Mouse (Mus musculus): Measurements from ENCODE around the gene Zfp143. TPM values are rescaled to one million over a fixed set of nuclear protein-coding genes. Genes with fewer than 3 reads are reported as not detected.

Gene Zfp143
- total and polyA plus RNA-seq, 2 experiments from 2014 or later = 4.9 to 8.6 TPM

- TF ChIP-seq CTCF (IDR thresholded peaks at IDR 0.05) = peak; percentile 80
- Histone ChIP-seq H3K9me3 (ENCODE audit: low read length) (no peaks in the 10 kb centered on the region), H3K4me3 (ENCODE audit: low read depth, low read length) (no peak overlapping the region), H3K9ac (replicated peaks; ENCODE audit: low read length, poor library complexity, severe bottlenecking) (no peak overlapping the region), H3K27me3 (ENCODE audit: insufficient read depth, low read length) (no peaks in the 10 kb centered on the region), H3K4me2 (ENCODE audit: low read depth, low read length, poor library complexity, severe bottlenecking) (no peak overlapping the region), H3K36me3 (ENCODE audit: insufficient read depth, low read length) (peaks cover 32% of the 10 kb centered on the region), H3K27ac (ENCODE audit: low read depth, low read length) (peak overlapping the region; percentile 38; the same call in 1 of the 2 replicates), H3K4me1 (ENCODE audit: insufficient read depth, low read length) (no peaks in the 10 kb centered on the region)
- DNase-seq (ENCODE audit: low spot score) = peak; percentile 89
- WGBS = 57% methylated on average over 13 of the region's 13 CpGs
- ATAC-seq (ENCODE audit: low FRiP score) = peak; percentile 41; the same call in 1 of the 2 replicates
Measured at GRCm38 (mm10) chr7:110083386-110084165, 22.6 kb downstream of the Zfp143 start.

- DNase-seq (ENCODE audit: low spot score) (no peak), ATAC-seq (ENCODE audit: low FRiP score) (no peak)
- no peak overlapping the region for H3K9ac ChIP-seq (replicated peaks; ENCODE audit: low read length, poor library complexity, severe bottlenecking)
- H3K9me3 ChIP-seq (ENCODE audit: low read length) = no peaks in the 10 kb centered on the region
- no peaks in the 10 kb centered on the region for H3K27me3 ChIP-seq (ENCODE audit: insufficient read depth, low read length)
- peaks cover 32% of the 10 kb centered on the region for H3K36me3 ChIP-seq (ENCODE audit: insufficient read depth, low read length)
- H3K4me2 ChIP-seq (ENCODE audit: low read depth, low read length, poor library complexity, severe bottlenecking) = no peak overlapping the region
- TF ChIP-seq CTCF (IDR thresholded peaks at IDR 0.05) = no peak
- H3K27ac ChIP-seq (ENCODE audit: low read depth, low read length) = no peak overlapping the region
- no peaks in the 10 kb centered on the region for H3K4me1 ChIP-seq (ENCODE audit: insufficient read depth, low read length)
- no peak overlapping the region for H3K4me3 ChIP-seq (ENCODE audit: low read depth, low read length)
Measured at GRCm38 (mm10) chr7:110085217-110085616, 24.2 kb downstream of the Zfp143 start.

- 83% methylated on average over 4 of the region's 4 CpGs for WGBS
- peaks cover 42% of the 10 kb centered on the region for H3K36me3 ChIP-seq (ENCODE audit: insufficient read depth, low read length)
- H3K4me3 ChIP-seq (ENCODE audit: low read depth, low read length) = no peak overlapping the region
- H3K4me1 ChIP-seq (ENCODE audit: insufficient read depth, low read length) = no peaks in the 10 kb centered on the region
- no peak overlapping the region for H3K27ac ChIP-seq (ENCODE audit: low read depth, low read length)
- no peaks in the 10 kb centered on the region for H3K27me3 ChIP-seq (ENCODE audit: insufficient read depth, low read length)
- no peak for TF ChIP-seq CTCF (IDR thresholded peaks at IDR 0.05)
- ATAC-seq (ENCODE audit: low FRiP score) (no peak), DNase-seq (ENCODE audit: low spot score) (no peak)
- H3K9me3 ChIP-seq (ENCODE audit: low read length) = no peaks in the 10 kb centered on the region
- no peak overlapping the region for H3K4me2 ChIP-seq (ENCODE audit: low read depth, low read length, poor library complexity, severe bottlenecking)
- H3K9ac ChIP-seq (replicated peaks; ENCODE audit: low read length, poor library complexity, severe bottlenecking) = no peak overlapping the region
Measured at GRCm38 (mm10) chr7:110087914-110088313, 26.9 kb downstream of the Zfp143 start.

- DNase-seq (ENCODE audit: low spot score) (peak; percentile 69), ATAC-seq (ENCODE audit: low FRiP score) (no peak)
- Histone ChIP-seq H3K4me3 (ENCODE audit: low read depth, low read length) (no peak overlapping the region), H3K27ac (ENCODE audit: low read depth, low read length) (no peak overlapping the region), H3K4me1 (ENCODE audit: insufficient read depth, low read length) (no peaks in the 10 kb centered on the region), H3K36me3 (ENCODE audit: insufficient read depth, low read length) (peaks cover 37% of the 10 kb centered on the region), H3K27me3 (ENCODE audit: insufficient read depth, low read length) (no peaks in the 10 kb centered on the region), H3K9ac (replicated peaks; ENCODE audit: low read length, poor library complexity, severe bottlenecking) (no peak overlapping the region), H3K4me2 (ENCODE audit: low read depth, low read length, poor library complexity, severe bottlenecking) (no peak overlapping the region), H3K9me3 (ENCODE audit: low read length) (no peaks in the 10 kb centered on the region)
- TF ChIP-seq CTCF (IDR thresholded peaks at IDR 0.05) = no peak
- 58% methylated on average over 7 of the region's 7 CpGs for WGBS
Measured at GRCm38 (mm10) chr7:110091670-110092069, 30.7 kb downstream of the Zfp143 start.

- WGBS = 91% methylated on average over 4 of the region's 4 CpGs
- ATAC-seq (ENCODE audit: low FRiP score) (no peak), DNase-seq (ENCODE audit: low spot score) (no peak)
- Histone ChIP-seq H3K27ac (ENCODE audit: low read depth, low read length) (no peak overlapping the region), H3K4me1 (ENCODE audit: insufficient read depth, low read length) (no peaks in the 10 kb centered on the region), H3K4me2 (ENCODE audit: low read depth, low read length, poor library complexity, severe bottlenecking) (no peak overlapping the region), H3K27me3 (ENCODE audit: insufficient read depth, low read length) (no peaks in the 10 kb centered on the region), H3K4me3 (ENCODE audit: low read depth, low read length) (no peak overlapping the region), H3K9me3 (ENCODE audit: low read length) (no peaks in the 10 kb centered on the region), H3K9ac (replicated peaks; ENCODE audit: low read length, poor library complexity, severe bottlenecking) (no peak overlapping the region), H3K36me3 (ENCODE audit: insufficient read depth, low read length) (peaks cover 24% of the 10 kb centered on the region)
- no peak for TF ChIP-seq CTCF (IDR thresholded peaks at IDR 0.05)
Measured at GRCm38 (mm10) chr7:110096332-110096731, 35.3 kb downstream of the Zfp143 start.

- Histone ChIP-seq H3K4me3 (ENCODE audit: low read depth, low read length) (no peak overlapping the region), H3K9me3 (ENCODE audit: low read length) (no peaks in the 10 kb centered on the region), H3K9ac (replicated peaks; ENCODE audit: low read length, poor library complexity, severe bottlenecking) (no peak overlapping the region), H3K27ac (ENCODE audit: low read depth, low read length) (no peak overlapping the region), H3K4me1 (ENCODE audit: insufficient read depth, low read length) (no peaks in the 10 kb centered on the region), H3K4me2 (ENCODE audit: low read depth, low read length, poor library complexity, severe bottlenecking) (no peak overlapping the region), H3K27me3 (ENCODE audit: insufficient read depth, low read length) (no peaks in the 10 kb centered on the region), H3K36me3 (ENCODE audit: insufficient read depth, low read length) (peaks cover 16% of the 10 kb centered on the region)
- 73% methylated on average over 7 of the region's 7 CpGs for WGBS
- ATAC-seq (ENCODE audit: low FRiP score) = no peak
- TF ChIP-seq CTCF (IDR thresholded peaks at IDR 0.05) = no peak
- no peak for DNase-seq (ENCODE audit: low spot score)
Measured at GRCm38 (mm10) chr7:110097106-110097793, 36.2 kb downstream of the Zfp143 start.

All from midbrain, postnatal 0 days (tissue).